Mouse (Mus musculus) heart, postnatal 0 days (tissue): ENCODE measurements around the gene Gm43552.

Experiments
- CTCF ChIP-seq: IDR thresholded peaks from 2 replicates; pipeline ENCODE4 v1.5.1; 2016; ENCODE audit warnings: antibody characterized with exemption, control low read depth, low read depth
- EP300 ChIP-seq: IDR thresholded peaks from 2 replicates; pipeline ENCODE4 v1.6.1; 2016; ENCODE audit warnings: antibody characterized with exemption, low read depth

DNA sequence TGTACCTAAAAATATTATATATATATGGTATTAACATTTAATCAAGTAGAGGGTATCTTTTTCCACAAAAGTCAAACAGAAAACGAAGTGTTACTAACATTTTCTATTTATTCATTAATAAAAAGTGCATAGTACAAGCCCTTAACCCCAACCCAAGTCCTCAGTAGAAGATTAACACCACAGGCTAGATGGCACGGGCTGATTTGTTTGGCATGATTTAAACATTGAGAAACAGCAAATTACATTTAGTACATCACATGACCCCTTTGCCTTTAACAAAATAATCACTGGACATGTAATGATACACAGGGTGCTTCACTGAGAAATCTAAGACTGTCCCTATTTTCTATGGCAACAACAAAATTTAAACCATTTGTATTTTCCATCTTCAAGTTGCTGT, 45.9 kb downstream of the Gm43552 start:
- TF ChIP-seq CTCF = no peak
- no peak for TF ChIP-seq EP300
